Mouse (Mus musculus) A20 (cell line): ENCODE measurements around the gene Prss56.

Experiments used
- DNase-seq: peaks from one replicate; pipeline ENCODE4 v3.0.0-alpha.2; 2011; ENCODE audit warnings: low read depth, low spot score

The Prss56 gene

GRCm38 (mm10) chr1:87183013-87183412, at the start of gene Prss56:
Gene Prss56 (plus strand): TSS chr1:87183313.
- no peak for DNase-seq

- DNase-seq: peak; percentile 17
Observed at GRCm38 (mm10) chr1:87141550-87141949, 41.6 kb upstream of the Prss56 start.

- no peak for DNase-seq
Observed at GRCm38 (mm10) chr1:87142456-87142855, 40.7 kb upstream of the Prss56 start.

- DNase-seq: no peak
Observed at GRCm38 (mm10) chr1:87143141-87143540, 40.0 kb upstream of the Prss56 start.

GRCm38 (mm10) chr1:87149422-87149821, 33.7 kb upstream of the Prss56 start:
- DNase-seq: no peak

- DNase-seq: no peak
Observed at GRCm38 (mm10) chr1:87151286-87151685, 31.8 kb upstream of the Prss56 start.

GRCm38 (mm10) chr1:87153776-87154500, 29.2 kb upstream of the Prss56 start:
- DNase-seq: no peak

GRCm38 (mm10) chr1:87154501-87155120, 28.5 kb upstream of the Prss56 start:
- no peak for DNase-seq

- DNase-seq: no peak
Observed at GRCm38 (mm10) chr1:87155531-87156198, 27.4 kb upstream of the Prss56 start.

GRCm38 (mm10) chr1:87156199-87156587, 26.9 kb upstream of the Prss56 start, which contains the start of gene Ecel1:
Gene Ecel1 (minus strand): TSS chr1:87156521.
- DNase-seq: no peak

GRCm38 (mm10) chr1:87159396-87159795, 23.7 kb upstream of the Prss56 start:
- DNase-seq: no peak

- no peak for DNase-seq
Observed at GRCm38 (mm10) chr1:87164164-87164795, 18.8 kb upstream of the Prss56 start.

GRCm38 (mm10) chr1:87164796-87165184, 18.3 kb upstream of the Prss56 start:
- no peak for DNase-seq

GRCm38 (mm10) chr1:87170458-87170857, 12.7 kb upstream of the Prss56 start:
- DNase-seq: no peak

GRCm38 (mm10) chr1:87171312-87171711, 11.8 kb upstream of the Prss56 start:
- no peak for DNase-seq

GRCm38 (mm10) chr1:87172316-87172715, 10.8 kb upstream of the Prss56 start:
- no peak for DNase-seq

GRCm38 (mm10) chr1:87174006-87174955, 8.8 kb upstream of the Prss56 start:
- DNase-seq: peak; percentile 72

GRCm38 (mm10) chr1:87175852-87176292, 7.2 kb upstream of the Prss56 start:
- no peak for DNase-seq

GRCm38 (mm10) chr1:87180896-87181295, 2.2 kb upstream of the Prss56 start:
- no peak for DNase-seq

GRCm38 (mm10) chr1:87183998-87184750, 1.1 kb downstream of the Prss56 start:
- no peak for DNase-seq
